Mouse (Mus musculus) forebrain, embryonic 14.5 days (tissue): ENCODE data around the gene 1700025C18Rik. TPM values are rescaled to one million over a fixed set of nuclear protein-coding genes. Genes with fewer than 3 reads are reported as not detected.

Source experiments
- ATAC-seq: fragments of 200-750 bp; cut with Nextera tagmentation; 2 replicates; pipeline ENCODE4 v1.8.0; 2017; ENCODE audit warnings: mild to moderate bottlenecking, moderate library complexity
- DNase-seq: peaks from one replicate; pipeline ENCODE4 v3.0.0-alpha.2; 2015; ENCODE audit warnings: low spot score
- H3K27ac ChIP-seq: fragments of 300-500 bp; sonication (generic); 2 replicates; pipeline ENCODE4 v1.5.1; 2014; ENCODE audit warnings: low read depth, mild to moderate bottlenecking, control low read depth, low read length, moderate library complexity
- H3K27me3 ChIP-seq: fragments of 300-500 bp; sonication (generic); replicated peaks from 2 replicates; pipeline ENCODE4 v1.6.1; 2014; ENCODE audit warnings: low read length, control low read depth, mixed read lengths; ENCODE audit not compliant: control insufficient read depth, insufficient read depth
- H3K36me3 ChIP-seq: fragments of 300-500 bp; sonication (generic); 2 replicates; pipeline ENCODE4 v1.6.1; 2014; ENCODE audit warnings: low read length, control low read depth; ENCODE audit not compliant: control insufficient read depth, insufficient read depth
- H3K4me1 ChIP-seq: fragments of 300-500 bp; sonication (generic); 2 replicates; pipeline ENCODE4 v1.6.1; 2014; ENCODE audit warnings: antibody characterized with exemption, low read length, control low read depth; ENCODE audit not compliant: control insufficient read depth, insufficient read depth
- H3K4me2 ChIP-seq: fragments of 300-500 bp; sonication (generic); 2 replicates; pipeline ENCODE4 v1.6.1; 2014; ENCODE audit warnings: mild to moderate bottlenecking, control low read depth, low read length
- H3K4me3 ChIP-seq: fragments of 300-500 bp; sonication (generic); 2 replicates; pipeline ENCODE4 v1.5.1; 2014; ENCODE audit warnings: low read depth, low read length, control low read depth
- H3K9ac ChIP-seq: fragments of 300-500 bp; sonication (generic); 2 replicates; pipeline ENCODE4 v1.6.1; 2014; ENCODE audit warnings: mild to moderate bottlenecking, low read length, control low read depth, moderate library complexity
- H3K9me3 ChIP-seq: fragments of 300-500 bp; sonication (generic); replicated peaks from 2 replicates; pipeline ENCODE4 v1.6.1; 2016; ENCODE audit warnings: low read length, control low read depth, mixed read lengths; ENCODE audit not compliant: control insufficient read depth
- WGBS: fragments of 180-500 bp; shearing (Covaris S2); extraction: QIAGEN DNeasy Blood & Tissue Kit; methylation state at CpG from one replicate; pipeline ENCODE4 v1.1.7; 2014; 5-methylcytosine and 5-hydroxymethylcytosine counted together
- polyA plus RNA-seq: library from polyadenylated mRNA; unstranded; fragments of >200 nt; fragmentation: Nextera tagmentation; extraction: Ambion mirVana; gene quantifications from 2 replicates; pipeline ENCODE4 v1.2.1, GENCODE M21; 2014

Gene 1700025C18Rik
- polyA plus RNA-seq, 1 experiment from 2014 or later = not detected

GRCm38 (mm10) chr2:165073381-165073781 is 17.2 kb downstream of the 1700025C18Rik start:
- Histone ChIP-seq H3K9me3 (no peaks in the 10 kb centered on the region), H3K4me3 (no peak overlapping the region), H3K9ac (no peak overlapping the region), H3K4me1 (peaks cover 38% of the 10 kb centered on the region), H3K27me3 (0 out of 2 replicates have a peak, but pooled peaks cover 5% of the 10 kb centered on the region), H3K36me3 (no peaks in the 10 kb centered on the region), H3K27ac (peak overlapping the region; percentile 6; the same call in 1 of the 2 replicates), H3K4me2 (no peak overlapping the region)
- 18% methylated on average over 9 of the region's 9 CpGs for WGBS
- ATAC-seq (no peak; the same call in 1 of the 2 replicates), DNase-seq (peak; percentile 64)

- Histone ChIP-seq H3K27me3 (0 out of 2 replicates have a peak, but pooled peaks cover 5% of the 10 kb centered on the region), H3K4me1 (peaks cover 13% of the 10 kb centered on the region), H3K27ac (no peak overlapping the region), H3K4me3 (no peak overlapping the region), H3K9me3 (no peaks in the 10 kb centered on the region), H3K4me2 (peak overlapping the region; percentile 21; the same call in 1 of the 2 replicates), H3K36me3 (no peaks in the 10 kb centered on the region), H3K9ac (no peak overlapping the region)
- WGBS = 17% methylated on average over 23 of the region's 23 CpGs
- ATAC-seq (no peak), DNase-seq (peak; percentile 85)
These were observed 20.3 kb downstream of the 1700025C18Rik start for GRCm38 (mm10) chr2:165070096-165070816.

GRCm38 (mm10) chr2:165068806-165069205 is 21.7 kb downstream of the 1700025C18Rik start:
- DNase-seq = peak; percentile 67
- Histone ChIP-seq H3K4me2 (no peak overlapping the region), H3K9ac (no peak overlapping the region), H3K27me3 (0 out of 2 replicates have a peak, but pooled peaks cover 5% of the 10 kb centered on the region), H3K9me3 (no peaks in the 10 kb centered on the region), H3K4me3 (no peak overlapping the region), H3K27ac (no peak overlapping the region; the same call in 1 of the 2 replicates), H3K4me1 (peaks cover 10% of the 10 kb centered on the region), H3K36me3 (no peaks in the 10 kb centered on the region)
- ATAC-seq = peak; percentile 60
- WGBS = 58% methylated on average over 2 of the region's 2 CpGs

- no peaks in the 10 kb centered on the region for H3K27me3 ChIP-seq
- no peak overlapping the region for H3K9ac ChIP-seq
- ATAC-seq (peak; percentile 48; the same call in 1 of the 2 replicates), DNase-seq (peak; percentile 45)
- H3K27ac ChIP-seq = 0 out of 2 replicates have a peak overlapping the region, but pooled peaks have one; percentile 9
- no peaks in the 10 kb centered on the region for H3K4me1 ChIP-seq
- no peak overlapping the region for H3K4me3 ChIP-seq
- 60% methylated on average over 7 of the region's 7 CpGs for WGBS
- H3K9me3 ChIP-seq = no peaks in the 10 kb centered on the region
- no peak overlapping the region for H3K4me2 ChIP-seq
- no peaks in the 10 kb centered on the region for H3K36me3 ChIP-seq
These were observed 26.1 kb downstream of the 1700025C18Rik start for GRCm38 (mm10) chr2:165064489-165064888.

GRCm38 (mm10) chr2:165061638-165062433 is 28.7 kb downstream of the 1700025C18Rik start:
- Histone ChIP-seq H3K4me3 (no peak overlapping the region), H3K27me3 (no peaks in the 10 kb centered on the region)

GRCm38 (mm10) chr2:165059961-165060360 is 30.6 kb downstream of the 1700025C18Rik start:
- no peak for ATAC-seq
- H3K9ac ChIP-seq = no peak overlapping the region
- 90% methylated on average over 4 of the region's 4 CpGs for WGBS

More at GRCm38 (mm10) chr2:165061638-165062433, 28.7 kb downstream of the 1700025C18Rik start:
- H3K9ac ChIP-seq = no peak overlapping the region
- no peaks in the 10 kb centered on the region for H3K4me1 ChIP-seq
- no peak overlapping the region for H3K4me2 ChIP-seq
- DNase-seq (no peak), ATAC-seq (no peak)
- no peaks in the 10 kb centered on the region for H3K36me3 ChIP-seq
- no peak overlapping the region for H3K27ac ChIP-seq
- 88% methylated on average over 16 of the region's 16 CpGs for WGBS
- no peaks in the 10 kb centered on the region for H3K9me3 ChIP-seq

GRCm38 (mm10) chr2:165056377-165057085 is 34.0 kb downstream of the 1700025C18Rik start:
- no peak overlapping the region for H3K4me2 ChIP-seq

More at GRCm38 (mm10) chr2:165059961-165060360, 30.6 kb downstream of the 1700025C18Rik start:
- DNase-seq = no peak
- Histone ChIP-seq H3K4me3 (no peak overlapping the region), H3K27ac (no peak overlapping the region), H3K36me3 (no peaks in the 10 kb centered on the region), H3K4me2 (no peak overlapping the region), H3K4me1 (no peaks in the 10 kb centered on the region), H3K27me3 (no peaks in the 10 kb centered on the region), H3K9me3 (no peaks in the 10 kb centered on the region)

GRCm38 (mm10) chr2:165055905-165056304 is 34.6 kb downstream of the 1700025C18Rik start:
- Histone ChIP-seq H3K4me2 (peak overlapping the region; percentile 22; the same call in 1 of the 2 replicates), H3K9ac (no peak overlapping the region), H3K27ac (no peak overlapping the region), H3K9me3 (peaks cover 4% of the 10 kb centered on the region; the same call in 1 of the 2 replicates), H3K4me1 (0 out of 2 replicates have a peak, but pooled peaks cover 5% of the 10 kb centered on the region), H3K36me3 (no peaks in the 10 kb centered on the region), H3K27me3 (no peaks in the 10 kb centered on the region), H3K4me3 (no peak overlapping the region)
- 10% methylated on average over 7 of the region's 7 CpGs for WGBS
- ATAC-seq = no peak
- no peak for DNase-seq

More at GRCm38 (mm10) chr2:165056377-165057085, 34.0 kb downstream of the 1700025C18Rik start:
- H3K27me3 ChIP-seq = no peaks in the 10 kb centered on the region
- peaks cover 4% of the 10 kb centered on the region; the same call in 1 of the 2 replicates for H3K9me3 ChIP-seq
- no peaks in the 10 kb centered on the region for H3K36me3 ChIP-seq
- ATAC-seq (no peak), DNase-seq (no peak)
- no peak overlapping the region for H3K4me3 ChIP-seq
- H3K27ac ChIP-seq = no peak overlapping the region
- no peak overlapping the region for H3K9ac ChIP-seq
- H3K4me1 ChIP-seq = 0 out of 2 replicates have a peak, but pooled peaks cover 4% of the 10 kb centered on the region
- WGBS = 81% methylated on average over 14 of the region's 14 CpGs
